Mouse (Mus musculus) gonadal fat pad, adult 2 months (tissue): ENCODE measurements around the gene Cxadr. TPM values are rescaled to one million over a fixed set of nuclear protein-coding genes. Genes with fewer than 3 reads are reported as not detected.
"Not testable (repeated sequence)": the region's sequence is repeated elsewhere in the genome, so short reads cannot be mapped to it uniquely, and the experiment has no call there.

Experiments used
- DNase-seq: peaks from one replicate; pipeline ENCODE4 v3.0.0-alpha.2; 2012; ENCODE audit warnings: low read depth
- polyA plus RNA-seq: library from polyadenylated mRNA; depleted of rRNA; stranded (reverse); fragments of >200 nt; gene quantifications from 2 replicates; pipeline ENCODE4 v1.2.3, GENCODE M21; 2012; rRNA removed

Cxadr gene
- polyA plus RNA-seq, 1 experiment = 15.3 TPM

- no peak for DNase-seq
Observed at GRCm38 (mm10) chr16:78361466-78361865, 60.2 kb downstream of the Cxadr start.

- DNase-seq = not testable (repeated sequence)
Observed at GRCm38 (mm10) chr16:78364554-78364953, 63.3 kb downstream of the Cxadr start.

GRCm38 (mm10) chr16:78371491-78372046, 70.3 kb downstream of the Cxadr start:
- DNase-seq = no peak

GRCm38 (mm10) chr16:78372786-78373185, 71.5 kb downstream of the Cxadr start:
- no peak for DNase-seq

GRCm38 (mm10) chr16:78373743-78374142, 72.5 kb downstream of the Cxadr start:
- no peak for DNase-seq

GRCm38 (mm10) chr16:78375222-78375621, 73.9 kb downstream of the Cxadr start:
- no peak for DNase-seq

- no peak for DNase-seq
Observed at GRCm38 (mm10) chr16:78375821-78376691, 74.8 kb downstream of the Cxadr start.

- DNase-seq = peak; percentile 33
Observed at GRCm38 (mm10) chr16:78376745-78377570, 75.7 kb downstream of the Cxadr start, which contains the start of gene Btg3. TSS of gene Btg3 (minus strand) at chr16:78377192.

GRCm38 (mm10) chr16:78378493-78378892, 77.2 kb downstream of the Cxadr start:
- DNase-seq = no peak

GRCm38 (mm10) chr16:78389122-78389521, 87.8 kb downstream of the Cxadr start:
- DNase-seq = no peak

- DNase-seq = no peak
Observed at GRCm38 (mm10) chr16:78389986-78390385, 88.7 kb downstream of the Cxadr start.

GRCm38 (mm10) chr16:78391354-78391753, 90.1 kb downstream of the Cxadr start:
- no peak for DNase-seq

- no peak for DNase-seq
Observed at GRCm38 (mm10) chr16:78398734-78399133, 97.4 kb downstream of the Cxadr start.

- no peak for DNase-seq
Observed at GRCm38 (mm10) chr16:78399423-78399822, 98.1 kb downstream of the Cxadr start.

- no peak for DNase-seq
Observed at GRCm38 (mm10) chr16:78402316-78402715, 101.0 kb downstream of the Cxadr start.

- no peak for DNase-seq
Observed at GRCm38 (mm10) chr16:78406657-78407056, 105.4 kb downstream of the Cxadr start.

- no peak for DNase-seq
Observed at GRCm38 (mm10) chr16:78407855-78408254, 106.6 kb downstream of the Cxadr start.

Other genes with a start within 250 kb of the Cxadr start
- 44.1 and 48.2 TPM in 2 replicates for gene Btg3, start 75.7 kb downstream of the Cxadr start, polyA plus RNA-seq